Mouse (Mus musculus) embryonic stem cell, embryonic (primary cell): ENCODE measurements around the gene Klf1.

Source experiments
- CTCF ChIA-PET, 4 experiments: fragments of 300-600 bp in 2 of 4; fragments of 350-600 bp in 2 of 4; sonication (Branson Sonifier 250); formaldehyde crosslinking; loops; one replicate each; lab custom pipeline; 2022; ENCODE audit warnings: inconsistent platforms in 2 of 4; lab: Charles Lee
- POLR2A ChIA-PET, 4 experiments: fragments of 300-600 bp in 2 of 4; fragments of 350-600 bp in 2 of 4; sonication (Branson Sonifier 250); formaldehyde crosslinking; loops; one replicate each; lab custom pipeline; 2022; ENCODE audit warnings: antibody characterized with exemption in 4 of 4, inconsistent platforms in 1 of 4; lab: Charles Lee

Klf1 gene

GRCm38 (mm10) chr8:84893709-84894134, 8.0 kb upstream of the Klf1 start, which contains the start of gene Gcdh:
Gcdh (minus strand) TSS chr8:84893921.
- CTCF ChIA-PET = interaction anchor here (0.5 to 3.3 kb wide), 28 partner anchors 9 to 503 kb away, joined by 3 to 54 read pairs (median 4); partner anchors contain the start of genes Dnase2a (in 1 of the 4), Klf1 (in 1 of the 4), Lyl1 (in 1 of the 4) and Nacc1 (in 1 of the 4)

GRCm38 (mm10) chr8:84895963-84896362, 5.8 kb upstream of the Klf1 start:
- ChIA-PET POLR2A (interaction anchor here in 3 of 4 experiments (0.6 to 6.5 kb wide), 15 partner anchors 8 to 557 kb away, joined by 3 to 115 read pairs (median 3); partner anchors contain the start of genes Calr (in 2 of the 3), Dnase2a (in 2 of the 3), Klf1 (in 1 of the 3) and Syce2 (in 1 of the 3)), CTCF (interaction anchor here in 1 of 4 experiments (0.7 kb wide), 1 partner anchor 14 kb away, joined by 3 read pairs; no protein-coding TSS in a partner anchor)

More at GRCm38 (mm10) chr8:84893709-84894134, 8.0 kb upstream of the Klf1 start, which contains the start of gene Gcdh:
- POLR2A ChIA-PET = interaction anchor here (0.5 to 6.5 kb wide), 85 partner anchors 9 to 789 kb away, joined by 3 to 121 read pairs (median 5); partner anchors contain the start of genes Calr (in 3 of the 4), Dnase2a (in 3 of the 4), Syce2 (in 3 of the 4) and Farsa (in 2 of the 4)

- CTCF ChIA-PET = interaction anchor here in 1 of 4 experiments (0.6 to 1.0 kb wide), 3 partner anchors 12 to 253 kb away, joined by 3 to 4 read pairs (median 3); no protein-coding TSS in a partner anchor
Measured at GRCm38 (mm10) chr8:84901071-84901470, 657 bp upstream of the Klf1 start.

GRCm38 (mm10) chr8:84902367-84902919, 715 bp downstream of the Klf1 start:
- ChIA-PET POLR2A (interaction anchor here (0.5 to 6.7 kb wide), 100 partner anchors 9 to 570 kb away, joined by 3 to 200 read pairs (median 7); partner anchors contain the start of genes Gcdh (in 4 of the 4), Calr (in 3 of the 4), Rad23a (in 3 of the 4) and Dhps (in 2 of the 4)), CTCF (interaction anchor here (0.6 to 3.5 kb wide), 73 partner anchors 9 to 366 kb away, joined by 3 to 54 read pairs (median 5); partner anchors contain the start of genes Farsa (in 3 of the 4), Gcdh (in 3 of the 4), Syce2 (in 3 of the 4) and Calr (in 2 of the 4))

More at GRCm38 (mm10) chr8:84901071-84901470, 657 bp upstream of the Klf1 start:
- POLR2A ChIA-PET = interaction anchor here in 3 of 4 experiments (0.6 to 5.3 kb wide), 14 partner anchors 9 to 171 kb away, joined by 3 to 72 read pairs (median 3); partner anchors contain the start of genes Calr (in 1 of the 3), Dhps (in 1 of the 3) and Farsa (in 1 of the 3)

GRCm38 (mm10) chr8:84902920-84903661, 1.4 kb downstream of the Klf1 start:
- POLR2A ChIA-PET = interaction anchor here (0.5 to 6.7 kb wide), 141 partner anchors 8 to 1208 kb away, joined by 3 to 200 read pairs (median 5); partner anchors contain the start of genes Calr (in 4 of the 4), Gcdh (in 4 of the 4), Dhps (in 3 of the 4) and Rad23a (in 3 of the 4)

GRCm38 (mm10) chr8:84904351-84904750, 2.6 kb downstream of the Klf1 start:
- ChIA-PET CTCF (interaction anchor here (0.6 to 3.5 kb wide), 26 partner anchors 8 to 648 kb away, joined by 3 to 54 read pairs (median 7); partner anchors contain the start of genes Dand5 (in 1 of the 4), Gcdh (in 1 of the 4), Mast1 (in 1 of the 4) and Syce2 (in 1 of the 4)), POLR2A (interaction anchor here (0.5 to 6.7 kb wide), 81 partner anchors 8 to 1842 kb away, joined by 3 to 200 read pairs (median 6); partner anchors contain the start of genes Calr (in 4 of the 4), Dhps (in 3 of the 4), Gcdh (in 3 of the 4) and Syce2 (in 3 of the 4))

More at GRCm38 (mm10) chr8:84902920-84903661, 1.4 kb downstream of the Klf1 start:
- CTCF ChIA-PET = interaction anchor here (0.5 to 3.5 kb wide), 102 partner anchors 9 to 837 kb away, joined by 3 to 54 read pairs (median 4); partner anchors contain the start of genes Farsa (in 3 of the 4), Gcdh (in 3 of the 4), Syce2 (in 3 of the 4) and Calr (in 2 of the 4)

GRCm38 (mm10) chr8:84907037-84907436, 5.3 kb downstream of the Klf1 start:
- POLR2A ChIA-PET = interaction anchor here in 3 of 4 experiments (0.8 to 6.7 kb wide), 19 partner anchors 7 to 164 kb away, joined by 3 to 200 read pairs (median 6); partner anchors contain the start of genes Calr (in 2 of the 3), Gcdh (in 2 of the 3), Junb (in 1 of the 3) and Rad23a (in 1 of the 3)
- CTCF ChIA-PET = interaction anchor here in 3 of 4 experiments (0.6 to 2.3 kb wide), 5 partner anchors 22 to 1004 kb away, joined by 4 to 10 read pairs (median 8); no protein-coding TSS in a partner anchor

GRCm38 (mm10) chr8:84907493-84907892, 5.8 kb downstream of the Klf1 start:
- ChIA-PET POLR2A (interaction anchor here (0.8 to 6.7 kb wide), 31 partner anchors 7 to 255 kb away, joined by 3 to 200 read pairs (median 6); partner anchors contain the start of genes Calr (in 3 of the 4), Gcdh (in 3 of the 4), Farsa (in 1 of the 4) and Junb (in 1 of the 4)), CTCF (interaction anchor here in 3 of 4 experiments (0.6 to 2.3 kb wide), 9 partner anchors 14 to 1004 kb away, joined by 4 to 10 read pairs (median 5); partner anchors contain the start of gene Gcdh (in 1 of the 3))

- POLR2A ChIA-PET = interaction anchor here (0.6 to 6.7 kb wide), 56 partner anchors 7 to 953 kb away, joined by 3 to 200 read pairs (median 4); partner anchors contain the start of genes Calr (in 3 of the 4), Gcdh (in 3 of the 4), Dhps (in 2 of the 4) and Syce2 (in 2 of the 4)
- CTCF ChIA-PET = interaction anchor here in 3 of 4 experiments (0.6 to 2.3 kb wide), 14 partner anchors 14 to 1005 kb away, joined by 3 to 10 read pairs (median 4); partner anchors contain the start of gene Gcdh (in 1 of the 3)
Measured at GRCm38 (mm10) chr8:84907979-84908378, 6.3 kb downstream of the Klf1 start.

- CTCF ChIA-PET = interaction anchor here (0.5 to 2.3 kb wide), 18 partner anchors 15 to 252 kb away, joined by 3 to 10 read pairs (median 3); partner anchors contain the start of genes Farsa (in 1 of the 4), Gcdh (in 1 of the 4) and Mast1 (in 1 of the 4)
- POLR2A ChIA-PET = interaction anchor here (0.5 to 6.7 kb wide), 64 partner anchors 6 to 1190 kb away, joined by 3 to 200 read pairs (median 4); partner anchors contain the start of genes Calr (in 3 of the 4), Dhps (in 3 of the 4), Gcdh (in 3 of the 4) and Farsa (in 2 of the 4)
Measured at GRCm38 (mm10) chr8:84908421-84909161, 6.9 kb downstream of the Klf1 start, which contains the start of gene Dnase2a. Dnase2a (plus strand) TSS chr8:84908560.

- CTCF ChIA-PET = interaction anchor here (0.5 to 2.3 kb wide), 16 partner anchors 16 to 252 kb away, joined by 3 to 10 read pairs (median 3); partner anchors contain the start of genes Farsa (in 1 of the 4), Gcdh (in 1 of the 4) and Mast1 (in 1 of the 4)
- POLR2A ChIA-PET = interaction anchor here in 3 of 4 experiments (0.5 to 4.0 kb wide), 48 partner anchors 11 to 1191 kb away, joined by 3 to 33 read pairs (median 5); partner anchors contain the start of genes Calr (in 3 of the 3), Dhps (in 3 of the 3), Farsa (in 2 of the 3) and Gcdh (in 2 of the 3)
Measured at GRCm38 (mm10) chr8:84909162-84909767, 7.5 kb downstream of the Klf1 start.

GRCm38 (mm10) chr8:84909949-84910348, 8.2 kb downstream of the Klf1 start:
- POLR2A ChIA-PET = interaction anchor here (0.5 to 4.0 kb wide), 16 partner anchors 10 to 207 kb away, joined by 3 to 33 read pairs (median 10); partner anchors contain the start of genes Calr (in 3 of the 4), Gcdh (in 2 of the 4), Dhps (in 1 of the 4) and Junb (in 1 of the 4)
- CTCF ChIA-PET = interaction anchor here in 2 of 4 experiments (1.2 to 1.6 kb wide), 2 partner anchors 25 to 28 kb away, joined by 3 to 7 read pairs; partner anchors contain the start of gene Mast1 (in 1 of the 2)

- CTCF ChIA-PET = no interaction called here
- POLR2A ChIA-PET = interaction anchor here in 3 of 4 experiments (0.7 to 4.0 kb wide), 9 partner anchors 18 to 208 kb away, joined by 3 to 33 read pairs (median 6); partner anchors contain the start of genes Calr (in 2 of the 3), Dhps (in 1 of the 3), Gcdh (in 1 of the 3) and Tnpo2 (in 1 of the 3)
Measured at GRCm38 (mm10) chr8:84910551-84910950, 8.8 kb downstream of the Klf1 start.

GRCm38 (mm10) chr8:84911854-84912253, 10.1 kb downstream of the Klf1 start:
- ChIA-PET CTCF (interaction anchor here (0.6 to 2.9 kb wide), 7 partner anchors 8 to 98 kb away, joined by 3 to 25 read pairs (median 7); no protein-coding TSS in a partner anchor), POLR2A (interaction anchor here (0.5 to 7.6 kb wide), 33 partner anchors 7 to 248 kb away, joined by 3 to 200 read pairs (median 8); partner anchors contain the start of genes Gcdh (in 3 of the 4), Calr (in 2 of the 4), Klf1 (in 2 of the 4) and Tnpo2 (in 2 of the 4))
